Mouse (Mus musculus): ENCODE data around the gene Jakmip3.

Gene Jakmip3

DNA sequence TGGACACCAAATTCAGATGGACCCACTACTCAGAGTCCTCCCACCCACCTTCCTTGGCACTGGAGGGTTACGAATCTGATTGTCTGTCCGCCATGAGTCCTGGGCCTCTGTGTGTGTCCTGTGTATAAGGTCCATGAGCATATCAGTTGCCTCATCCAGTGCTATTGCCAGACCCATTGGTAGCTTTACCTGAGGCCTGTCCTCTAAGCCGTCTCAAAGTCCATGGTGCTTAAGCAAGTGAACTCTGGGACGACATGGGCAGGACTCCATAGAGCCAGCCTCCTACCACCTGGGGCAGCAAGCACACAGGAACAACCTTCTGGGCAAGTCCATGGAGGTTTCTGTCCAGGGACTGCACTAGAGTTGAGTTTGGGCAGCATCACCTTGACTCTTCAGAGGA lies 90.7 kb downstream of the Jakmip3 start:
- no peak for DNase-seq (ENCODE audit: low spot score in 2 of 2)

DNA sequence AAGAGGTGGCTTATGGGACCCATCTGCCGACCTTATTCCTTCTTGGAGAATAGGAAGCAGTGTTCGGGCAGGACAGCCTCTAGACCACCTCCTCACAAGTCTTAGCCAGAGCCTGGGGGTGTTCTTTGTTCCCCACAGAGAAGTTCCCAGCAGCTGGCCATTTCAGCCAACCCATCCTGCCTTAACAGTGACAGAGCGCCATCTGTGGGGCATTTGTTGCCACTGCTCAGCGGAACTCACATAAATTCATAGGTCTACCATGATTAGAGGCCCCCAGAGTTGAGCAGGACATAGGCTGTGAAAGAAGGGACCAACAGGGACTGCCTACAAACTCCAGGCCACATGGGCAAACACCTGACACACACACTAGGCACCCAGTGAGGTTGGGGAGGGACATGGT lies 122.9 kb downstream of the Jakmip3 start:
- no peak for DNase-seq (ENCODE audit: low spot score in 2 of 2)

DNA sequence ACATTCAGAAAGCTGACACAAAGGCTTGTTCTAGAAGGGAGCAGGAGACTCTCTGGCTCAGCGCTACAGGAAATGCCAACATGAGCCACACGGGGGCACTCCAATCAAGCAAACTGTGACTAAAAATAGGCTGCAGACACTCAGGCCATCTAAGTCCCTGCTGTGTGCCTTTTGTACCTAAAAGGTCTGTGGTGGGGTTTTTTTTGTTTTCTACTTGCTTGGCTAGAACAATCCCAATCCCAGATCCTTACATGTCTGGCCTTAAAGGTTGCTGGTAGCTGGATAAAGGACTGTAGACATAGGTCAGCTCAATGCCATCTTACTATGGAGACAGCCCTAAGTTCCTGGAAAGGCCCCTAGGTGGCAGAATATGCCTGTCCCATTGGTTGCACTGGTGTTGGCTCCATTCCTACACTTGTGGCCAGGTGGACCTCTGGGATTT lies 127.7 kb downstream of the Jakmip3 start:
- no peak for DNase-seq (ENCODE audit: low spot score in 2 of 2)

DNA sequence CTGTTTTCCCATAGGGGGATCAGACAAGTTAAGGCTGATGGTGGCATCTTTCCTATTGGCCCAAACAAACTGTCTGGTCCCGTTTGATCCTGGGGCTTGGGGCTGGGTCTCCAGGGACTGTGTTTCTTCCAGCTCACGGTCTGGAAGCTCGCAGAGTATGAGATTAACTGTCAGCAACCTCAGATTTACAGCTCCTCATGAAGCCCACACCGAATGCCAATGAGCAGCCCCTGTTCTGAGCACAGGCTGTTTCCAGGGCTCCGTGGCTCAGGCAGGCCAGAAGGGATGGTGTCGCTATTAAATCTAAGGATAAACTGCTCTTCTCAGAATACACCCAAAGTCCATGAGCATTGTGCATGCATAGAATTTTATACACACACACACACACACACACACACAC lies 133.7 kb downstream of the Jakmip3 start:
- no peak for DNase-seq (ENCODE audit: low spot score in 2 of 2)

DNA sequence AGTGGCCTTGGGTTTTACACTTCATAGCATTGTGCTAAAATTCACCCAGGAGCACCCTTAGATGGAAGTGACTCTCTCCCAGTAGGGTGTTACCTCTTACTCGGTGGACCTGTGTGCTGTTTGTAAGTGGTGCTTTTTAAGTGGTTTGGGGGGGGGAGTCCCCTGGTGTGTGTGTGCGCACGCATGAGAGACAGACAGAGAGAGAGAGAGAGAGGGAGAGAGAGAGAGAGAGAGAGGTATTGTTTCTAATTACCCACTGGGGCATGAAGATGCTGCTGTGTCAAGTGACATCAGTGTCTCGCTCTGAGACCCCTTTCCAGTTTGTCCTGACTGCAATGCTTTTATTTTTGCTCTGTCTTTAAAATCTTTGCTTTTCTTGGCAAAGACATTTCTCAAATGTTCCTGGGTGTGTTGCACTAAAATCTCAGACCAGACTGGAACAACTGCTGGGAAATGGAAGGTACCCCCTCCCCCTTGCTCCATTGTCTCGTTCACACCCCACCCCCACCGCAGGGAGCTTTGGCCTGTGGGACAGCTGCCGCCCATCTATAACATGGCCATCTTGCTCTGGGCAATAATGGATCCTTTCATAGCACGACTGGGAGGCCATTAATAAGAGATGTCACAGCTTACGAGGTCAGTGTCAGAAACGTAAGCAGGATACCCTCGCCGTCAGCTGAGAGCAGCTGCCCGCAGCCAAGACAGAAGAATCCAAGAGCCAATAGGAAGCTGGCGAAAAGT lies 134.7 kb downstream of the Jakmip3 start:
- DNase-seq (ENCODE audit: low spot score in 2 of 2): no peak

DNA sequence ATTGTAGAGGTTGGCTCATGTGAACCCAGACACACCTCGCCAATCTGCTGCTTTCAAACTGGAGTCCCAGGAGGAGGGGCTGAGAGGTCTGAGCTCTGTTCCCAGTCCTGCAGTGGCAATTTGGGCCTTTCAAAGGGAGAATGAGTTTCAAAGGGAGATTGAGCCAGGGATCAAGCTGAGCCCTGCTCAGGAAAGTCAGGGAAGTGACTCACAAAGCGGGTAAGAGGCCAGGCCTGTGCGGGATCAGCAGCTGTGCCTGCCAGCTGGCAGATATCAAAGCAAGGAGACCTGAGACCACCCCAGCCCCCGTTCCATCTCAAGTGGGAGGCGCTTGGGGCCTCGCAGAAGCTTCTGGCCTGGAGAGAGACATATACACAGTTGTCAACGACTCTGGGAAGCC lies 136.8 kb downstream of the Jakmip3 start:
- no peak for DNase-seq (ENCODE audit: low spot score in 2 of 2)

DNA sequence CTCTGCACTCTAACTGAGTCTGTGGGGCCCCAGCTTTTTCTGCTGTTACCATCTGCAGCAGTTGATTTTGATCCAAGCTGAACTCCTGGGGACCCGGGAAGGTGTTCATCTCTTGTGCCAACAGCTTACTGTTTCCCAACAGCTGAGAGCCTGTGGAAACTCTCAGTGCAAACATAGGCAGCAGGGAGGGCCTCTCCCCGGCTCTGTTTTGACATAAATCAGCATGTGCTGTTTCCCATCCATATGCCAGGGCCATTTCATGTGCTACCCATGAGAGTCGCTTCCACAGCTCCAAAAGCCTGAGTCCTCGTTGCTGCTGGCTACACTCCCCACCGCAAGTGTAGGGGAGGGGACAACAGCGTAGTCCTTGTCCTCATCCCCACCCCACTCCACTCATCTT lies 137.7 kb downstream of the Jakmip3 start:
- DNase-seq (ENCODE audit: low spot score in 2 of 2): no peak

DNA sequence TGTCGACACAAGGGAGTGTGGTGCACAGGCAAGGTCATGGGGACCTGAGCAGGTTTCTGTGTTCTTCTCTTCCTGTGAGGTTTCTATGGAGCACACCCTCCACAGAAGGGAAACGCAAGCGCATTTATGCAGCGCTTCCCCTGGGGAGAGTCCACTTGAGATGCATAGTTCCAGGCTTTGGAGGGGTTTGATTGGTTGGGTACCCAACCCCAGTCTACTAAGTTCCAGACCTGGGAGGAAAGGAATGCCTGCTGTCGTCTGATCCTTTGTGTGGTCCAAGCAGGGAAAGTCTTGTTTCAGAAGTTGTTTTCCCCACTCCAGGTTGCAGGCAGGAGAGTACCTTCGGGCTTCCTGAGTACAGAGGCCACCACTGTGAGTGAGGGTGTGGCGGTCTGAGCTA lies 138.6 kb downstream of the Jakmip3 start:
- DNase-seq (ENCODE audit: low spot score in 2 of 2): no peak

DNA sequence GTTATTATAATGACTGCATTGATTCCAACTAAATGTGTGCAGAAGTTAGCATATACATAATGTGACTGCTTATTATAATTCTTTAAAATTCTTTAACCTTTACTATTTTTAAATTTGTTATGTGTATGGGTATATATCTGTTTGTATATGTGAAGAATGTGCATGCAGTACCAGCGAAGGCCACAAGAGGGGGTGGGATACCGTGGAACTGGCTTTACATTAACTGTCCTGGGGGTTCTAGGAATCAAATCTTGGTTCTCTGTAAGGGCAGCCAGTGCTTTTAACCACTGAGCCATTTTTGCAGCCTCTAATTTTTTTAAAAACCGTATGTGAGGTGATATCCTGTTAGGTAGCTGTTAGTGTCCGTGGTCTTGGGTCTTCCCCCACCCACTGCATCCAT lies 140.2 kb downstream of the Jakmip3 start:
- no peak for DNase-seq (ENCODE audit: low spot score in 2 of 2)

DNA sequence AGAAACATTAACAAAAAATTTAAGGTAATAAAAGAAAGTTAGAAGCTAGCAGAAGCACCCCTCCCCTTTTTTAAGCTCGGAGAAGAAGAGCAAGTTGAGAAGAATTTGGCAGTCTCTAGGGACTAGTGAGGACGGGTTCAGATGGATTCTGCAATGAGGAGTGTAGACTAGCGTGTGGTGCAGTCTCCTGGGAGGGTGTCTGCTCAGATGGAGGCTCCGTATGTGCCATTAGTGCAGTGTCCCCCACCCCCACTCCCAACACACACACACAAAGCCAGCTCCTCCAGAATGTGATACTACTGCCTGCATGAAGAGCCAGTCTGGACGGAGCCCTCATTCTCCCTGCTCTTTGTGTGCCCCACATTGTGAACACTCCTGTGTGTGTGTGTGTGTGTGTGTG lies 140.6 kb downstream of the Jakmip3 start:
- DNase-seq (ENCODE audit: low spot score in 2 of 2): no peak

DNA sequence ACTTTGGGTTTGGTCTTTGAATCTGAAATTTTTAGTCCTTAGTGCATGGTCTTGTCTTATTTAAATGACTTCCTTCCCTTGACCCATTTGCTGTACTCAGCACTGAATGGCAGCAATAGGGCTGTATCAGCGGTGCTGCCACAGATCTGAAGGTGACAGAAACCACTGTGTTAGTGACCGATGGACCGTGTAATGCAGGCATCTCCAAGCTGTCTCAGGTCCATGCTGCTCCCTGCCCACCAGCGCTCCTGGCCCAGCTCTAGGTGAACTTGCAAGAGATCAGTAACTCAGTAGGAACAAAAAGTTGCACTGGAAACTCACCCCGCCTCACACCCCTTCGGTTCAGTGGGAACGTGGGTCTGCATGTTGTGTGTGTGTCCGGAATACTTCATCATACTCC lies 141.8 kb downstream of the Jakmip3 start:
- no peak for DNase-seq (ENCODE audit: low spot score in 2 of 2)

DNA sequence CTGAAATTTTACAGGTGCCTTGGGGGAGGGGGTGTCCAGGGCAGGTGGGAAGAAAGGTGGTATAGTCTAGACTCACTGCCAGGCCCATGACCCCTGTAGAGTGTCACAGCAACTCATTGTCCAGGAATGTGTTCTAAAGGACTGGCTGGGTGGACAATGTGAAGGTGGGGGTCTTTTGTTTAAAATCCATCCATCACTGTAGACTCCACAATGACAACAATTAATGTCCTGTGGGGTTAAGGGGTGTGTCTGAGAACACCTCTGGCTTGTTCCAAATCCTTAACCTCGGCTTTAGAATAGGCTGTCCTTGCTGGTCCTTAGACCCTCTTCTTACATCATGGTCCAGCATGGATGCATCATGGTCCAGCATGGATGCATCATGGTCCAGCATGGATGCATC lies 143.8 kb downstream of the Jakmip3 start:
- no peak for DNase-seq (ENCODE audit: low spot score in 2 of 2)

DNA sequence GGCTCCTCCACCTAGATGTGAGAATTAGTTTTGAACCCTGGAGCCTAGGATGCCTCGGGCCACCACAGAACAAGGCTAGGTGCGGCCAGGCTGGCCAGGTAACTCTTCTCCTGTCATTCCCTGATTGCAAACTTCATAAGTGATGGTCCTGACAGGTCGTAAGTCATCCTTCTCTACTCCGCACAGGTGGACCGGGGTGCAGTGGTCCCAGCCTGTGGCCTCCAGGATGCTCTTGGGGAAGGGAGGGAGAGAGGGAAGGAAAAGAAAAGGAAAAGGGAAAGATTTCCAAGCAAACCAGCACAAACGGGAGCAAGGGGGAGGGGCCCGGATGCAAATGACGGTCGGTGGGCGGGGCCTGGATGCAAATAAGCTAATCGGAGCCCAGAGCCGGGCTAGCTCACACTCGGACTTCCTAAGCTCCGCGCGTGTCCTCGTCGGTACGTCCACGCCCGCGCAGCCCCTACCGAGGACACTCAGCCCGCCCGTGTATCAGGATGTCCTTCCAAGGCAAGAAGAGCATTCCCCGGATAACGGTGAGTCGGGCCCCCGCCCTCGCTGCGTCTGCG lies 145.2 kb downstream of the Jakmip3 start, which contains the start of gene Dpysl4:
TSS of gene Dpysl4 (plus strand) at position 373 of the 566 bp plus-strand sequence.
- no peak for DNase-seq (ENCODE audit: low spot score in 2 of 2)

DNA sequence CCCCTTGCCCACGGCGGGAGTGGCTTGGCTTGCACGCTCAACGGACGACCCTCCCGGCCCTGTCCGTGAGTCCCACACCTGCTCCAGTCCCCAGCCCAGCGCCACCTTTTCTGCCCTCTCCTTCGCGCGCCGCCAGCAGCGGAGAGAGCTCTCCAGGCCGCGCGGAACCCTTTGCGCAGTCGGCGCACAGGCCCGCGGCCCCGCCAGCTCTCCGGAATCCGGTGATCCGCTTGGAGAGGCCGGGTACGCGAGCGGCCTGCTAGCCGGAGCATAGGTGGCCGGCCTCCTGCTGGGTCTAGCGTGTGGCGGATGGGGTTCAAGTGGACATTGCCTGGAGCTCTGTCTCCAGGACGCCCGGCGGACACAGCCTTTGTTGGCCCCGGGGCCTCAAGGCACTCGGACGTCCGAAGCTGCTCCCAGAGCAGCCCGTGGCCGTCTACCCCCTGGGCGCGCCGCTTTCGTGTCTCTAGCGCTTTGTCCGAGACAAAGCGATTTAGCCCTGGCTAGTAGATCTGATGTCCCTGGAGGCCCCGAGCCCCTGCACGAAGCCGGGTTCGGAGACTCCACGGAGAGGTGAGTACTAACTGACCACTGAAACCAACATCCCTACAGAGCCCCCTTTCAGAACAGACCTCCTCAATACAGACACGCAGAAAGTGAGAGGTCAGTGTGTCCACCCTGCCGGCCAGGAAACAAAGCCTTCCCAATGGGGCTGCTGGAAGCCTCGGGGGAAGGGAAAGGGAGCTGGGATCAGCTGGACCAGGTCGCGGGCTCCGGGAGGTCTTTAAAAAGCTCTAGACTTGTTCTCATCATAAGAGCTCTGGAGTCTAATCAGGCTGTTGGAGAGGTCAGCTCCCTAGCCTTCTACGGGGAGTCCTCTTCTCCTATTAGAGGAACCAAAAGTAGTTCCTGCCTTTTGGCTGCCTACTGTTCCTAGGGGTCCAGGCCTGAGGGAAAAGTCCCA lies 145.9 kb downstream of the Jakmip3 start:
- DNase-seq (ENCODE audit: low spot score in 2 of 2): no peak

DNA sequence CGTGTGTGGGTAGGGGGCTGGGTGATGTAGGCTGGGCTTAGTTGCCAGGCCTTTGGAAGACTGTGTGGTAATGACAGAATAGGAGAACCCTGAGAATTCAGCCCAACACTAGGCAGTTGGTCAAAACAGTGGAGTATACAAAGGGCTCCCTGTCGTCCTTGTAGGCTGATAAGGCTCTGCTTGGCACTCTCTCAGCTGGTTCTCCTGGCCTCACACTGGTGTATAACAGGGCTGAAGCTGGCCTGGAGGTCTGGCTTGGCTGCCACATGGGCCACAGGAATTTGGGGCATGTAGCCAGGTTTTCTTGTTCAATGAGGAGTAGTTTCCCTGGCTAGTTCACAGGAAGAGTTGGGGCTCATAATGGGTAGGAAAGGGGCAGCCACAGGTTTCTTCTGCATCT lies 147.3 kb downstream of the Jakmip3 start:
- no peak for DNase-seq (ENCODE audit: low spot score in 2 of 2)

DNA sequence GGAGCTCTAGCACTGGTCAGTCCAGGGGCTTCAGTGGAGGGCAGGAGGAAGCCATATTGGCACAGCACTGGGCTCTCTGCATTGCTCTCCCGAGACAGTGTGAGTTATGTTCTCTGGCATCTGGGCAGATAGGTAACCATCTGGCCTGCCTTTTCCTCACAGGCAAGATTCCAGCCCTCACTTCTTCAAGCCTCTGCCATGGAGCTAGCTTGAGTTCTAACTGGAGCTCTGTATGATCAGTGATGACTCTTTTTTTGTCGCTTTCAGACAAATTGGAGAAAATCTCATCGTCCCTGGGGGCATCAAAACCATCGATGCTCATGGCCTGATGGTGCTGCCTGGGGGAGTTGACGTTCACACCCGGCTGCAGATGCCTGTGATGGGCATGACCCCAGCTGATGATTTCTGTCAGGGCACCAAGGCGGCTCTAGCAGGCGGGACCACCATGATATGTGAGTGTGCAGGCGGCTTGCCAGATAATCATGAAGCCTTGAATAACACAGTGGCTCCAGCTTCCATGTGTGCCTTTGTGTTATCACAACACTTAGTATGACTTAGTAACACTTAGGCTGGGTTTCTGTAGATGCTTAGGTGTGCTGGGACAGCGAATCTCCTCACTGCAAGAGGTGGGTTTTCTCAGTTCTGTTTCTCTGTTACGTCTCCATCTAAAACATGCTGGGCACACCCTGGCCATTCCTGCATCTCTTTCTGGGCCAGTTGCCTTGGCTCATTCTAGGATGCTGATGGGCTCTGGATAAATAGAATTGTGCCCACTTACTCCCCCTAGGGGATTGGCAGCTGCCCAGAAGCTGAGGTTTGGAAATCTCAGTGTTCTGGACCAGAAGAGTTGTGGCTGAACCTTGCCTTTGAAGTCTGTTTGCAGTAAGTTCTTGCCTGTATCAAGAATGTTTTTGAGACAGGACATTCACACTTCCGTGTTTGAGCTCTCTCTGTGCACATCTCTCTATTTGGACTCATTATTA lies 149.7 kb downstream of the Jakmip3 start:
- no peak for DNase-seq (ENCODE audit: low spot score in 2 of 2)

DNA sequence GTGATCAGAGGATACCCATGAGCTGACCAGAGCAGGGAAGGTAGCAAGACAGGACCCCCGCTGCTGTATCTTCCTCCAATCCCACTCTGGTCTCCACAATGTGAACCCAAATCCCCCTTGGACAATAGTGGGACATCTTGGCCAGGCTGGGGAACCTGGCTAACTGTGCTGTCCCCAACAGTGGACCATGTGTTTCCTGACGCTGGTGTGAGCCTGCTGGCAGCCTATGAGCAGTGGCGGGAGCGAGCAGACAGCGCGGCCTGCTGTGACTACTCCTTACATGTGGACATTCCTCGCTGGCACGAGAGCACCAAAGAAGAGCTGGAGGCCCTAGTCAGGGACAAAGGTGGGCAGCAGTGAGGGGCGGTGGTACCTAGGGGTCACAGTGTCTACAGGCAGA lies 151.2 kb downstream of the Jakmip3 start:
- no peak for DNase-seq (ENCODE audit: low spot score in 2 of 2)

DNA sequence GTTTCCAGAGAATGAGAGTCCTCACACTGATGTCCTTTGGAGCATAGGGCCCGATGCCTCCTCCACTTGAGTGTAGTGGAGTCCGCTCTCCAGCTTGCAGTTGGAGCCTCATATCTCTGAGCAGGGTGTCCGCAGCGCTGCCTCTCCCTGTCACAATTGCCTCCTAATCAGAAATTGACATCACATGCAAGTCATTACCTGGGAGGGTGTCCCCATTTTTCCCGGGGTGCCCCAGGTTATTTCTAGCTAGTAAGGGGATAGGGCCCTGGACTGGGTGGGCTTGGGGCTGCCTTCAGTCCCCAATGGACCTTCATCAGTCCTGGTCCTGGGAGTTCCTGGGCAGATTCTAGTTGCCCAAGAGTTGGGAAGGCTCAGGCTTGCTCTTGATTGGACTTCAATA lies 152.1 kb downstream of the Jakmip3 start:
- no peak for DNase-seq (ENCODE audit: low spot score in 2 of 2)

DNA sequence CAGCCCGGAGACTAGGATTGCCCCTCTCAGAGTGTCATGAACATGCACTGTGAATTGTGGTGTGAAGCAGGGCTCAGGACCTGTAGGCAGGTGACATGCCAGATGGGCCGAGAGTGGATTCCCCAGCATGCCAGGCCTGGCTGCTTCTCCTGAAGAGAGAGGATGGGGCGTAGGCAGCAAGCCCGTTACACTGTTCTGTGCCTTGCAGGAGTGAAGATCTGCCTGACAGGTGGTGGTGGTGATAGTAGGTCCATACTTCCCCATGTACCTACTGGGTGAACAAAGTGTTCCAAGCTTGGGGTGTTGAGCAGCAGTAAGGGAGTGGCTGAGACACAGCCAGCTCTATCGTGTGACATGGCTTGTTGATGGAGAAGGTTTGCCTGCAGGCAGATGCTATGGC lies 152.6 kb downstream of the Jakmip3 start:
- DNase-seq (ENCODE audit: low spot score in 2 of 2): no peak

DNA sequence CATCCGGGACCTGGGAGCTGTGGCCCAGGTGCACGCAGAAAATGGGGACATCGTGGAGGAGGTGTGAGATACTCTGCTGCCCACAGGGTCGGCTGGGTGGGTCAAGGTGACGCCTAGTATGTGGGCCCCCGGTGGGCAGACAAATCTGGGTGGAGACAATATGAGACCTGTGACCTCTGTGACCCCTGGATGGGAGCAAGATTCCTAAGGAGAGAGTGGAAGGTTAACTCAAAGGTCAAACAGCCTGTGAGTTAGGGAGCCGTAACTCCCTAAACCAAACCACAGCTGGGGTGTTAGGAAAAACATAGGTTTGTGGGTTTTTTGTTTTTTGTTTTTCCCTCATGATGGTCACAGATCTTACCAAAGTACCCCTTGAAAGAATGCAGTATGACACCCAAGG lies 153.3 kb downstream of the Jakmip3 start:
- no peak for DNase-seq (ENCODE audit: low spot score in 2 of 2)

DNA sequence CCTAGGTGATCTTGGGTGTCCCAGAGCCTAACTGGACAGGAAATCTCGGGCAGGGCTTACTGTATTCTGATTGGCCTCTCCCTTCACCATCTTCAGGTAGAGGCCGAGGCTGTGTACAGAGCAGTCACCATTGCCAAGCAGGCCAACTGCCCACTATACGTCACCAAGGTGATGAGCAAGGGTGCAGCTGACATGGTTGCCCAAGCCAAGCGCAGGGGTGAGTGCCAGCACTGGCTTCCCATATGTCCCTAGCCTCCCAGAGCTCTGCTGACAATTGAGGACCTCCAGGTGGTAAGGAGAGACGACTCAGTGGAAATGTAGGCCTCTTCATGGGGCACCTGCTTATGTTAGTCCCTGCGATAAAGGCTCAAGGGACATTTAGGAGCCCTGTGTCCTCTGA lies 154.2 kb downstream of the Jakmip3 start:
- no peak for DNase-seq (ENCODE audit: low spot score in 2 of 2)

All from spleen, postnatal 14 days (tissue).